Mouse (Mus musculus) urinary bladder, postnatal 25 days (tissue): ENCODE data around the gene Tango2.
A peak's percentile ranks its signal among the peaks of the same experiment; 100 is the strongest.
"Not testable (repeated sequence)": the region's sequence is repeated elsewhere in the genome, so short reads cannot be mapped to it uniquely, and the experiment has no call there.

Source experiments
- DNase-seq: peaks from one replicate; pipeline ENCODE4 v3.0.0; 2022; ENCODE audit warnings: low spot score

The Tango2 gene

GRCm38 (mm10) chr16:18342650-18343570 is 5.0 kb downstream of the Tango2 start:
- DNase-seq: no peak

GRCm38 (mm10) chr16:18342076-18342475 is 5.8 kb downstream of the Tango2 start:
- DNase-seq: no peak

GRCm38 (mm10) chr16:18341605-18342004 is 6.3 kb downstream of the Tango2 start:
- DNase-seq: no peak

- no peak for DNase-seq
Measured at GRCm38 (mm10) chr16:18339866-18340265, 8.0 kb downstream of the Tango2 start.

GRCm38 (mm10) chr16:18337261-18337660 is 10.6 kb downstream of the Tango2 start:
- DNase-seq: no peak

- DNase-seq: no peak
Measured at GRCm38 (mm10) chr16:18335981-18336380, 11.9 kb downstream of the Tango2 start.

- no peak for DNase-seq
Measured at GRCm38 (mm10) chr16:18333976-18334375, 13.9 kb downstream of the Tango2 start.

- no peak for DNase-seq
Measured at GRCm38 (mm10) chr16:18328524-18328923, 19.4 kb downstream of the Tango2 start.

- DNase-seq: no peak
Measured at GRCm38 (mm10) chr16:18327936-18328335, 20.0 kb downstream of the Tango2 start.

GRCm38 (mm10) chr16:18325741-18326140 is 22.2 kb downstream of the Tango2 start:
- DNase-seq: no peak

- no peak for DNase-seq
Measured at GRCm38 (mm10) chr16:18324031-18324430, 23.9 kb downstream of the Tango2 start.

GRCm38 (mm10) chr16:18323460-18323859 is 24.4 kb downstream of the Tango2 start:
- DNase-seq: no peak

GRCm38 (mm10) chr16:18321443-18321842 is 26.5 kb downstream of the Tango2 start:
- no peak for DNase-seq

- no peak for DNase-seq
Measured at GRCm38 (mm10) chr16:18318992-18319391, 28.9 kb downstream of the Tango2 start.

- no peak for DNase-seq
Measured at GRCm38 (mm10) chr16:18308159-18308558, 39.7 kb downstream of the Tango2 start.

GRCm38 (mm10) chr16:18289614-18290013 is 58.3 kb downstream of the Tango2 start:
- not testable (repeated sequence) for DNase-seq

- DNase-seq: peak; percentile 94
Measured at GRCm38 (mm10) chr16:18289067-18289588, 58.8 kb downstream of the Tango2 start, which contains the start of gene Dgcr8. Gene Dgcr8 (minus strand): TSS chr16:18289246.

GRCm38 (mm10) chr16:18288581-18289061 is 59.3 kb downstream of the Tango2 start:
- peak; percentile 74 for DNase-seq

- peak; percentile 16 for DNase-seq
Measured at GRCm38 (mm10) chr16:18288166-18288565, 59.7 kb downstream of the Tango2 start.

GRCm38 (mm10) chr16:18275166-18275565 is 72.7 kb downstream of the Tango2 start:
- no peak for DNase-seq

GRCm38 (mm10) chr16:18268182-18268581 is 79.7 kb downstream of the Tango2 start:
- no peak for DNase-seq

GRCm38 (mm10) chr16:18265024-18265423 is 82.9 kb downstream of the Tango2 start:
- no peak for DNase-seq

GRCm38 (mm10) chr16:18258221-18258620 is 89.7 kb downstream of the Tango2 start, which contains the start of gene Gm49776:
Gene Gm49776 (minus strand): TSS chr16:18258321.
- DNase-seq: no peak
